Mouse (Mus musculus) spleen, adult 2 months (tissue): ENCODE results near the gene Cd22.

Experiments
- CTCF ChIP-seq: fragments of 200-500 bp; IDR thresholded peaks from 2 replicates; pipeline ENCODE4 v1.5.1; 2011; ENCODE audit warnings: mild to moderate bottlenecking, inconsistent platforms; ENCODE audit not compliant: insufficient read depth, insufficient read length, insufficient replicate concordance; ENCODE audit errors: extremely low read depth
- POLR2A ChIP-seq: fragments of 200-500 bp; IDR thresholded peaks from 2 replicates; pipeline ENCODE4 v1.6.1; 2011; ENCODE audit warnings: low read depth, low read length, inconsistent platforms

- TF ChIP-seq CTCF (no peak), POLR2A (no peak)
Observed at GRCm38 (mm10) chr7:30824306-30824705, 55.8 kb downstream of the Cd22 start.
